Mouse (Mus musculus): ENCODE data around the gene Gm44503.
A peak's percentile ranks its signal among the peaks of the same experiment; 100 is the strongest.

Gm44503 gene

GRCm38 (mm10) chr9:72972984-72973383, 14.3 kb downstream of the Gm44503 start:
- DNase-seq (ENCODE audit: low read depth, low spot score), result peak; percentile 43

GRCm38 (mm10) chr9:72974734-72975133, 16.1 kb downstream of the Gm44503 start:
- no peak for DNase-seq (ENCODE audit: low read depth, low spot score)

GRCm38 (mm10) chr9:72975242-72975641, 16.6 kb downstream of the Gm44503 start:
- DNase-seq (ENCODE audit: low read depth, low spot score), result no peak

GRCm38 (mm10) chr9:72983066-72983465, 24.4 kb downstream of the Gm44503 start:
- no peak for DNase-seq (ENCODE audit: low read depth, low spot score)

GRCm38 (mm10) chr9:72985250-72986220, 26.9 kb downstream of the Gm44503 start, which contains the start of the genes Ccpg1os and Ccpg1:
Ccpg1os (minus strand) TSS chr9:72985382.
Ccpg1 (plus strand) TSS chr9:72985429.
- DNase-seq (ENCODE audit: low read depth, low spot score), result peak; percentile 99

GRCm38 (mm10) chr9:72987703-72988102, 29.1 kb downstream of the Gm44503 start:
- DNase-seq (ENCODE audit: low read depth, low spot score), result no peak

GRCm38 (mm10) chr9:72988706-72989105, 30.1 kb downstream of the Gm44503 start:
- no peak for DNase-seq (ENCODE audit: low read depth, low spot score)

- no peak for DNase-seq (ENCODE audit: low read depth, low spot score)
Observed at GRCm38 (mm10) chr9:72991420-72991819, 32.8 kb downstream of the Gm44503 start.

- no peak for DNase-seq (ENCODE audit: low read depth, low spot score)
Observed at GRCm38 (mm10) chr9:72992576-72992975, 33.9 kb downstream of the Gm44503 start.

GRCm38 (mm10) chr9:72996167-72996566, 37.5 kb downstream of the Gm44503 start:
- DNase-seq (ENCODE audit: low read depth, low spot score), result peak; percentile 92

- peak; percentile 71 for DNase-seq (ENCODE audit: low read depth, low spot score)
Observed at GRCm38 (mm10) chr9:72996806-72997205, 38.2 kb downstream of the Gm44503 start.

- no peak for DNase-seq (ENCODE audit: low read depth, low spot score)
Observed at GRCm38 (mm10) chr9:73000487-73000886, 41.8 kb downstream of the Gm44503 start.

GRCm38 (mm10) chr9:73001314-73002011, 42.8 kb downstream of the Gm44503 start:
- DNase-seq (ENCODE audit: low read depth, low spot score), result no peak

- DNase-seq (ENCODE audit: low read depth, low spot score), result no peak
Observed at GRCm38 (mm10) chr9:73002177-73002576, 43.5 kb downstream of the Gm44503 start.

- no peak for DNase-seq (ENCODE audit: low read depth, low spot score)
Observed at GRCm38 (mm10) chr9:73004076-73004475, 45.4 kb downstream of the Gm44503 start.

GRCm38 (mm10) chr9:73005106-73005505, 46.5 kb downstream of the Gm44503 start:
- DNase-seq (ENCODE audit: low read depth, low spot score), result peak; percentile 62

GRCm38 (mm10) chr9:73006175-73006574, 47.5 kb downstream of the Gm44503 start:
- DNase-seq (ENCODE audit: low read depth, low spot score), result peak; percentile 43

GRCm38 (mm10) chr9:73008384-73008783, 49.7 kb downstream of the Gm44503 start:
- DNase-seq (ENCODE audit: low read depth, low spot score), result no peak

GRCm38 (mm10) chr9:73012629-73013028, 54.0 kb downstream of the Gm44503 start:
- DNase-seq (ENCODE audit: low read depth, low spot score), result no peak

- DNase-seq (ENCODE audit: low read depth, low spot score), result no peak
Observed at GRCm38 (mm10) chr9:73014724-73015123, 56.1 kb downstream of the Gm44503 start.

GRCm38 (mm10) chr9:73019841-73020240, 61.2 kb downstream of the Gm44503 start:
- DNase-seq (ENCODE audit: low read depth, low spot score), result no peak

GRCm38 (mm10) chr9:73020566-73021097, 62.0 kb downstream of the Gm44503 start:
- DNase-seq (ENCODE audit: low read depth, low spot score), result no peak
